Mouse (Mus musculus) lung, adult 2 months (tissue): ENCODE measurements at regions not wholly inside any gene's neighbourhood (a gene's known extent, or its start where the extent isn't known, plus 50 kb on each side); places are given as distances from the start of the nearest gene placed in this dataset.

Experiments used
- CTCF ChIP-seq: fragments of 200-500 bp; IDR thresholded peaks from 2 replicates; pipeline ENCODE4 v1.5.1; 2011; ENCODE audit warnings: mild to moderate bottlenecking, low read length, control low read depth; ENCODE audit not compliant: insufficient read depth
- POLR2A ChIP-seq: fragments of 200-500 bp; IDR thresholded peaks from 2 replicates; pipeline ENCODE4 v1.6.1; 2011; ENCODE audit warnings: low read depth, mild to moderate bottlenecking, control low read depth, low read length, borderline replicate concordance; ENCODE audit errors: extremely low read depth

GRCm38 (mm10) chr13:107531528-107531927 lies 509.6 kb upstream of the Kif2a start:
- TF ChIP-seq POLR2A: no peak
- no peak for TF ChIP-seq CTCF
